Mouse (Mus musculus) adrenal gland, postnatal 25 days (tissue): ENCODE data around the gene Cand2. TPM values are rescaled to one million over a fixed set of nuclear protein-coding genes. Genes with fewer than 3 reads are reported as not detected.
A peak's percentile ranks its signal among the peaks of the same experiment; 100 is the strongest.

Source experiments
- DNase-seq: peaks from one replicate; pipeline ENCODE4 v3.0.0; 2021; ENCODE audit warnings: mixed read lengths
- total RNA-seq: library from RNA; stranded (reverse); gene quantifications from 2 replicates; pipeline ENCODE4 v1.2.3, GENCODE M21; 2021

Cand2 gene
- total RNA-seq, 1 experiment from 2014 or later: 14.1 TPM

DNA sequence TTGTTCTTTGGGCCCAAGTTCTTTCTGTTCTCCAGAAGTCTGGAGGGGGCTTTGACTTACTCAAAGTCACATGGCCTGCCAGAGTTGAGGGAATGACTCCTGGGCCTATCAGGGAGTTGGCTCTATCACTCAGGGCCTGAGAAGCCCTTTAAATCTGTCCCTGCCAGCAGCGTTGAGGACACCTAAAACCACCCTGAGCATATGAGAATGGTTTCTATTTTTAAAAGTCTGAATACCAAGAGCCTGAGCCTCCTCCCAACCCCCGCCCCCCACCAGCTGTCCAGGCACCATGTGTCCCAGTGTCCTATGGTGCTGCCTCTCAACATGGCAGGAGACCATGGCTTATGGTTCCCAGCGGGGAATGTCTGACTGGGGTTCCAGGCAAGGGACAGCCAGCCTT is 1.5 kb downstream of the Cand2 start:
- DNase-seq: no peak

- no peak for DNase-seq
Observed at GRCm38 (mm10) chr6:115776363-115776762, 2.0 kb downstream of the Cand2 start.

DNA sequence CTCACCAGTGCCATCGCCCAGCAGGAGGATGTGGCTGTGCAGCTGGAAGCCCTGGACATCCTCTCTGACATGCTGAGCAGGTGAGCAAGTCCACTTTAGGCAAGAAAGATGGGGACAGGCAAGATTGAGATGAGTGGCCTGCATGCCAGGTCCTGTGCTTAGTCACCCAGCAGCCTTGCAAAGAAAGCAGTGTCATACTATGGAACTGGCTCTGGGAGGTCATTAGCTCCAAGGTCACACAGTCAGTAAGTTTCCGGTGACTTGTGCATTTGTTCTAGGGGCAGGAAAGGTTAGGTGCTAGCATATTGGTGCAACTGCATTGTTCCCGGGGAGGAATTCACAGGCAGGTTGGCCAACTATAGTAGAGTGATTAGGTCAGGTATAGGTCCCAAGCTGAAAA is 8.4 kb downstream of the Cand2 start:
- DNase-seq: no peak

DNA sequence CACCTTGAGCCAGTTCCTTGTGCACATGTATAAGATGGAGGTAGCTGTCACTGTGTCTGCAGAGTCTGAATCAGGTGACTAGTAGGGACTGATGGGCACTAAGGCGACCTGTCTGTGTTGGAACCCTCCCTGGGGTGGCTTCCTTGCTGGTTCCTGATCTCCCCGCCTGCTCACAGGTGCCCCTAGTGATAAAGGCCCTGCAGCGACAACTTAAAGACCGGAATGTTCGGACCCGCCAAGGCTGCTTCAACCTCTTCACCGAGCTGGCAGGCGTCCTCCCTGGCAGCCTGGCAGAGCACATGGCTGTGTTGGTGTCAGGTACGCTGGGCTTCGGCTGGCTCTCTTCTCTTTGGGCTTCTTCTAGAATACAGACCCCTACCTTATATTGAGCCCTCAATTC is 16.7 kb downstream of the Cand2 start:
- DNase-seq: no peak

DNA sequence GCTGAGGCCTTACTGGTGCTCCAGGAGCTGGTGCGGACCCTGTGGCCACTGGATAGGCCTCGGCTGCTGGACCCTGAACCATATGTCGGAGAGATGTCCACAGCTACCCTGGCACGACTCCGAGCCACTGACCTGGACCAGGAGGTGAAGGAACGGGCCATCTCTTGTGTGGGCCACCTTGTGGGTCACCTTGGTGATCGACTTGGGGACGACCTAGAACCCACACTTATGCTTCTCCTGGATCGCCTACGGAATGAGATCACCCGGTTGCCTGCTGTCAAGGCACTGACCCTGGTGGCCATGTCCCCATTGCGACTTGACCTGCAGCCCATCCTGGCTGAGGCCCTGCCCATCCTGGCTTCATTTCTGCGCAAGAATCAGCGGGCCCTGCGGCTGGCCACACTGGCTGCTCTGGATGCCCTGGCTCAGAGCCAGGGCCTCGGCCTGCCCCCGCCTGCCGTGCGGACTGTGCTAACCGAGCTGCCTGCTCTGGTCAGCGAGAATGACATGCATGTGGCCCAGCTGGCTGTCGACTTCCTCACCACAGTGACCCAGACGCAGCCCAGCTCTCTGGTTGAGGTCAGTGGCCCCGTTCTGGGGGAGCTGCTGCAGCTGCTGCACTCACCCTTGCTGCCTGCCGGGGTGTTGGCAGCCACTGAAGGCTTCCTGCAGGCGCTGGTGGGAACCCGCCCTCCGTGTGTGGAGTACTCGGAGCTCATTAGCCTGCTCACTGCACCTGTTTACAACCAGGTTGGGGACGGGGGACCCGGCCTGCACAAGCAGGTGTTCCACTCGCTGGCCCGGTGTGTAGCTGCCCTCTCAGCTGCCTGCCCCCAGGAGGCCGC is 17.7 kb downstream of the Cand2 start:
- DNase-seq: no peak

DNA sequence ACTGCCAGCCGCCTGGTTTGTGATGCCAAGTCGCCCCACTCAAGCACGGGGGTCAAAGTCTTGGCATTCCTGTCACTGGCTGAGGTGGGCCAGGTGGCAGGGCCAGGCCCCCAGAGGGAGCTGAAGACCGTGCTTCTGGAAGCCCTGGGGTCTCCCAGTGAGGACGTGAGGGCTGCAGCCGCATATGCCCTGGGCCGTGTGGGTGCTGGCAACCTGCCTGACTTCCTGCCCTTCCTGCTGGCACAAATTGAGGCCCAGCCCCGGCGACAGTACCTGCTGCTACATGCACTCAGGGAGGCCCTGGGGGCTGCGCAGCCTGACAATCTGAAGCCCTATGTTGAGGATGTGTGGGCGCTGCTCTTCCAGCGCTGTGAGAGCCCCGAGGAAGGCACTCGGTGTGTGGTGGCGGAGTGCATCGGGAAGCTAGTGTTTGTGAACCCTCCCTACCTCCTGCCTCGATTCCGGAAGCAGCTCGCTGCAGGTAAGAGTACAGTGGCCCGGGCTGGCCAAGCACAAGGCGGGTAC is 18.4 kb downstream of the Cand2 start:
- DNase-seq: no peak

- DNase-seq: no peak
Observed at GRCm38 (mm10) chr6:115801811-115802210, 27.5 kb downstream of the Cand2 start.

GRCm38 (mm10) chr6:115803541-115804382 is 29.4 kb downstream of the Cand2 start:
- peak; percentile 70 for DNase-seq

- no peak for DNase-seq
Observed at GRCm38 (mm10) chr6:115804432-115805192, 30.3 kb downstream of the Cand2 start.

- no peak for DNase-seq
Observed at GRCm38 (mm10) chr6:115807464-115808195, 33.3 kb downstream of the Cand2 start.

DNA sequence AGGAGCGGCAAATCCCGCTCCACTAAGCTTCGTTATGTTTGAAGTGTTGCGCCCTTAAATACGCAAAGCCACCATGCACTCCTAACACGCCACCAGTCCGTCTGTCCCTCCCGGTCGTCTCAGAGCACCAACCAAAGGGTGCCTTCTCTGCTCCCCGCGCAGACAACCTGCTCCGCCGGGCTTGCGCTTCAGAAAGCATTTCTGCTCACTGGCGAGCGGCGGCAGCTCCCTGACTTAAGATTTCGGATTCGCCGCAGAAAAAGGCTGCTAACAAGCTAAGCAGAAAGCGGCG is 33.8 kb downstream of the Cand2 start:
- DNase-seq: no peak

DNA sequence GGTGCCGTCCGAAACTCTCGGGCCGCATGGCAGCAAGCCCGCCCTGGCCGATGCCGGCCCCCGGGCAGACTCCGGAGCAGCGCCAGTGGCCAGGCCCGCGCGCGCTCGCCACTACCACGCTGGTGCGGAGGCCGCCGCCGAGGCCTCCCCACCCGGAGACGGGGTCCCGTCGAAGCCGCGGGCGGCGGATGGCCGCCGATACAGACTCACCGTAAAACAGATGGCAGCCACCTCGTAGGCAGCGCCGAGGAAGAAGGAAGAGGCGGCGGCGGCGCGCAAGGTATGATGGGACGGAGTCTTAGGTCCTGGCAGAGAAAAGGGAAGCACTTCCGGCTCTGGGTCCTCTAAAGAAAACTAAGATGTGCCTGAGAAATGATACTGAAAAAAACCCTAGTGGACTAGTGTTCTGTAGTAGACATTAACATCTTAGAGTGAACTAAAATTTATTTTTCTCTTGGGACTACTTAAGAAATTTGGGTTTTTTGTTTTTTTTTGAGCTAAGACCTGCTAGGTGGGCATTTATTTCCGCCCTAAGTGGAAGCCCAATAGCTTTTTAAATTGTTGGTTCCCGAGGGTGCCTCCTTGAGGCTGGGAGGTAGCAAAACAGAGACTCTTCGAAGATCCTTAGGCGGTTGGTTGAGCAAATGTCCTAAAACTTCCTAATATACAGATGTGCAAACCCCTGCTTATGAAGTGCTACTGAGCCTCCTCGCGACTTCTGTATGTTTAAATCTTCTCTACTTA is 34.3 kb downstream of the Cand2 start, which contains the start of gene Rpl32:
Rpl32 (minus strand) TSS at position 260 of the 744 bp plus-strand sequence.
- peak; percentile 82 for DNase-seq

- DNase-seq: no peak
Observed at GRCm38 (mm10) chr6:115811606-115812005, 37.3 kb downstream of the Cand2 start.

DNA sequence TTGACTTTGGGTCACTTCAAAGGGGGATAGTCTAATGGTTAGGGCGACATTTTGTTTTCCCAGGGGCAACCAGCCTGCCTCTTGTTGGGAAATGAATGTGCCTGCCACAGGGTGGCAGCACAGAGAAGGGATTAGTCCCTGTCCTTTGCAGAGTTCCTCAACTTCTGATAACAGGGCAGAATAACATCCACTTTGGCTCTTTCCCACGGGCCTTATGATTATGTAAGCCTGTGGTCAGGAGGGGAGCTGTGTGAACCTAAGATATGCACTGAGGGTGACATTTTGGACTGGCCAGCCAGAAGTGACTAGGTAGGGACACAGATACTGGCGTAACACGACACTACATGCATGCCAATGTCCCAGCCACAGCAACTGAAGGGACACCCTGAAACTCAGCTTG is 39.8 kb downstream of the Cand2 start:
- DNase-seq: peak; percentile 61

GRCm38 (mm10) chr6:115815041-115815440 is 40.7 kb downstream of the Cand2 start:
- DNase-seq: no peak

DNA sequence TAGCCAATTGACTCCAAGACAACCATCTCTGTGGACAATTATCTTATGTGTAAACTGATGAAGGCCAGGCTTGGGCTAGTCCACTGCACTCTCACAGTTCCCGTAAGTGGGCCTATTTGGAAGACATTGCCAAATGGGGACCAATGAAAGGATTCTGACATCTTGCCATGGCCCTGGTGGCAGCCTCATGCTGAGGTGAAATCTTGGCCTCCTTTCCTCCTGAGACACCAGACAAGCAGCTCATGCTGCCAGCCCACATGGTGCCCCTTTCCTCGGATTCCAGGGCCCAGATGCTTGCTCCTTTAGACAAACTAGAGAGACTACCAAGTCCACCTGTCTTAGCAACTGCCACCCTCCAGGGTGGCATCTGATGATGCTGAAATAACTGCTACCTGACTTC is 43.8 kb downstream of the Cand2 start:
- DNase-seq: no peak

GRCm38 (mm10) chr6:115821216-115821993 is 47.1 kb downstream of the Cand2 start:
- DNase-seq: no peak

- peak; percentile 49 for DNase-seq
Observed at GRCm38 (mm10) chr6:115823850-115824464, 49.6 kb downstream of the Cand2 start.

DNA sequence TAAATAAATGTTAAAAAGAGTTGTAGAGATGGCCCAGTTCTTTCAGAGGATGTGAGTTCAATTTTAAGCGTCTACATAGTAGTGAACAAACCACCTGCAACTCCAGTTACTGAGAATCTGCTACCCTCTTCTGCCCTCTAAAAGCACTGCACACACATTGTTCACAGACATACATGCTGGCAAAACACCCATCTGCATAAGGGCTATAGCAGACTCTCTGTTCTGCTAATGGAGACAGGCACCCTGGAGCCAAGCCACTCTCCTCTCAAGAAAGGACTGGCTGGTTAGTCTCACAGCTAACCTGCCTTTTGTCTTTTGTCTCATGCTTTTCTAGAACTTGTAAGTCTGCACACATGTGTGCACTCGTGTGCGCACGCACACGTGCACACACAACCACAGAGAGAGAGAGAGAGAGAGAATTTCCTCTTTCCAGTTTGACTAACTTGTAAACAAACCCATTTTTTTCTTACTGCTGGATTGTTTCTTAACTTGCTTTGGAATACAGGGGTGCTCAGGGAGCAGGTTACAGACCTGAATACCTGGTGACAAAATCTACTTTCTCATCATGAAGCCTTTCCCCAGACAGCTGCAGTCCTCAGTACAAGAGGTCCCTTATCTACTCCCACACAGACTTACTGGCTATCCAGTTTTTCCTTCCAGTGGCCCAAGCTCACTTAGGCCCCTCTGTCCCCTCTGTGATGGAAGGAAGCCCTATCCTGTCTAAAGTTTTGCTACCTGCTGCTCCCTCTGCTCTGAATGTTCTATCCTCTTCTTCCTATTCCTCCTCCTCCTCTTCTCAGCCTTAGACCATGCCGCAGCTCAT is 56.7 kb downstream of the Cand2 start:
- no peak for DNase-seq
